Mouse (Mus musculus): ENCODE results near the gene Impdh1. TPM values are rescaled to one million over a fixed set of nuclear protein-coding genes. Genes with fewer than 3 reads are reported as not detected.

Gene Impdh1
- polyA plus RNA-seq, 1 experiment, result 15.6 TPM

DNA sequence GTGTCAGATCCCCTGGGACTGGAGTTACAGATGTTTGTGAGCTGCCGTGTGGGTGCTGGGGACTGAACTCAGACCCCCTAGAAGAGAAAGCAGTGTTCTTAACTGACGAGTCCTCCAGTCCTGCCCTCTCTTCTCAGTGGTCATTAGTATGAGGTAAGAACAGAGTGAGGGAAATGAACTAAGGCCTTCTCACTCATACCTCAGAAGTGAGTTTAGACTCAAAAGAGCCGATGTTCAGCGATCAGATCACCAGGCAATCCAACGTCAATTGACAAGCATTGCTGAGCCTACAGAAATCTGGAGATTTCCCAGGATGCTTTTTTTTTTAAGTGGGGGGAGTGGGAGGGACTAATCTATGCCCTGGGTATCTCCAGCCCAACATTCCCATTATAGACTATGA, 59.8 kb downstream of the Impdh1 start:
- Histone ChIP-seq H3K36me3 (ENCODE audit: control insufficient read depth, insufficient read depth, low read length) (peaks cover 61% of the 10 kb centered on the region), H3K4me1 (ENCODE audit: control insufficient read depth, insufficient read depth, insufficient read length, low read length) (no peaks in the 10 kb centered on the region), H3K4me3 (ENCODE audit: low read depth, low read length) (no peak overlapping the region), H3K27ac (ENCODE audit: insufficient read depth, low read depth, low read length) (no peak overlapping the region), H3K27me3 (ENCODE audit: control insufficient read depth, insufficient read depth, low read length) (no peaks in the 10 kb centered on the region)
- 90% methylated on average over 5 of the region's 5 CpGs for WGBS
- TF ChIP-seq CTCF (IDR thresholded peaks at IDR 0.05; ENCODE audit: extremely low read depth, insufficient read length, insufficient replicate concordance, low read depth, low read length), result no peak
- TF ChIP-seq POLR2A (IDR thresholded peaks at IDR 0.05; ENCODE audit: low read depth, low read length), result no peak

Other genes starting within 250 kb of the Impdh1 start
- gene Lep, start 156.1 kb downstream of the Impdh1 start, polyA plus RNA-seq (2012; rRNA removed), result 0.13 TPM in 1 of 2 replicates, not detected in the other
- gene Rbm28, start 51.4 kb downstream of the Impdh1 start, polyA plus RNA-seq (2012; rRNA removed), result 0.90 and 1.2 TPM in 2 replicates
- 0.17 and 0.22 TPM in 2 replicates for gene Prrt4, start 36.8 kb downstream of the Impdh1 start, polyA plus RNA-seq (2012; rRNA removed)
- 5.5 and 5.8 TPM in 2 replicates for gene Hilpda, start 56.1 kb upstream of the Impdh1 start, polyA plus RNA-seq (2012; rRNA removed)
- gene Fam71f2, start 63.2 kb upstream of the Impdh1 start, polyA plus RNA-seq (2012; rRNA removed), result 0.20 and 1.3 TPM in 2 replicates
- not detected in 2 replicates for gene Fam71f1, start 102.8 kb upstream of the Impdh1 start, polyA plus RNA-seq (2012; rRNA removed)
- gene Calu, start 131.7 kb upstream of the Impdh1 start, polyA plus RNA-seq (2012; rRNA removed), result 12.2 and 19.3 TPM in 2 replicates
- 0.14 and 0.24 TPM in 2 replicates for gene Opn1sw, start 172.1 kb upstream of the Impdh1 start, polyA plus RNA-seq (2012; rRNA removed)
- gene Ccdc136, start 179.9 kb upstream of the Impdh1 start, polyA plus RNA-seq (2012; rRNA removed), result 0.74 and 1.8 TPM in 2 replicates
- gene Flnc, start 216.9 kb upstream of the Impdh1 start, polyA plus RNA-seq (2012; rRNA removed), result 5.9 and 7.9 TPM in 2 replicates

Measured in small intestine, adult 2 months (tissue).